Comparison of ENCODE assay signal across 13 mouse cellular contexts in genomic region chr13:105147795-105148418, GRCm38 (mm10).
DNase-seq lines count a peak whose midpoint lies in the region; ATAC-seq and TF ChIP-seq lines count a peak whose summit lies in the region.
"Had no signal": no experiment of that assay in that cellular context is flagged by ENCODE, and none has a peak within 500 bp of the region (broad histone marks: within the 10 kb centered on the region; RNA-seq: fewer than 3 reads in every experiment).

No protein-coding gene starts in this region.

- no peak for ATAC-seq in limb, embryonic 14.5 days (ENCODE audit: low FRiP score, low read depth)
- peak; percentile 69 for ATAC-seq in liver, postnatal 0 days
- ATAC-seq: intestine, embryonic 15.5 days had no signal

- H3K9me3 ChIP-seq in limb, embryonic 14.5 days (ENCODE audit: control insufficient read depth, low read length), result no peaks in the 10 kb centered on the region
- no peaks in the 10 kb centered on the region for H3K9me3 ChIP-seq in limb, embryonic 10.5 days (replicated peaks)
- H3K9me3 ChIP-seq in liver, postnatal 0 days (ENCODE audit: low read length), result no peaks in the 10 kb centered on the region
- H3K9me3 ChIP-seq: forebrain, embryonic 10.5 days; intestine, embryonic 15.5 days had no signal

- TF ChIP-seq POLR2A in limb, embryonic 14.5 days (IDR thresholded peaks at IDR 0.05; ENCODE audit: borderline replicate concordance, extremely low read depth, insufficient read depth, insufficient read length), result no peak

- H3K9ac ChIP-seq in limb, embryonic 14.5 days (ENCODE audit: low read depth, low read length, severe bottlenecking), result no peak overlapping the region
- H3K9ac ChIP-seq in liver, postnatal 0 days (replicated peaks), result no peak overlapping the region
- H3K9ac ChIP-seq: intestine, embryonic 15.5 days had no signal

- no peaks in the 10 kb centered on the region for H3K4me1 ChIP-seq in limb, embryonic 14.5 days (ENCODE audit: control insufficient read depth, insufficient read depth, low read length)
- no peaks in the 10 kb centered on the region for H3K4me1 ChIP-seq in limb, embryonic 10.5 days
- H3K4me1 ChIP-seq in liver, postnatal 0 days (ENCODE audit: insufficient read depth), result no peaks in the 10 kb centered on the region
- H3K4me1 ChIP-seq: forebrain, embryonic 10.5 days; intestine, embryonic 15.5 days had no signal

- peak; percentile 41 for TF ChIP-seq CTCF in liver, postnatal 0 days (IDR thresholded peaks at IDR 0.05; ENCODE audit: low read depth)

- H3K36me3 ChIP-seq in limb, embryonic 14.5 days (ENCODE audit: control insufficient read depth, insufficient read depth, low read length), result no peaks in the 10 kb centered on the region
- no peaks in the 10 kb centered on the region for H3K36me3 ChIP-seq in limb, embryonic 10.5 days
- H3K36me3 ChIP-seq in liver, postnatal 0 days (replicated peaks; ENCODE audit: insufficient read depth, low read length), result no peaks in the 10 kb centered on the region
- H3K36me3 ChIP-seq: forebrain, embryonic 10.5 days; intestine, embryonic 15.5 days had no signal

- no peaks in the 10 kb centered on the region for H3K27me3 ChIP-seq in limb, embryonic 14.5 days (ENCODE audit: control insufficient read depth, insufficient read depth, low read length)
- H3K27me3 ChIP-seq in limb, embryonic 10.5 days (ENCODE audit: low read depth, poor library complexity, severe bottlenecking), result no peaks in the 10 kb centered on the region
- no peaks in the 10 kb centered on the region for H3K27me3 ChIP-seq in liver, postnatal 0 days (ENCODE audit: insufficient read depth, low read length)
- H3K27me3 ChIP-seq: intestine, embryonic 15.5 days had no signal

- DNase-seq in cerebellum, postnatal 10 days, result peak; percentile 40 to 42
- no peak for DNase-seq in cerebellum, adult 11-12 months
- peak; percentile 9 for DNase-seq in limb, embryonic 14.5 days (ENCODE audit: low spot score)
- no peak for DNase-seq in limb, embryonic 10.5 days (ENCODE audit: low spot score)
- DNase-seq in forelimb bud, embryonic 11.5 days (ENCODE audit: low read depth, low spot score), result peak; percentile 23
- DNase-seq in liver, postnatal 0 days, result no peak
- no peak for DNase-seq in ovary, postnatal 36 days (ENCODE audit: low spot score)
- no peak for DNase-seq in frontal cortex, adult 2 months (ENCODE audit: extremely low spot score in 1 of 2, low spot score in 1 of 2)
- DNase-seq: adrenal gland, adult 2 months; cerebellum, adult 8-10 months; lung, postnatal 36 days had no signal

- no peak overlapping the region for H3K4me3 ChIP-seq in limb, embryonic 14.5 days (replicated peaks; ENCODE audit: low read length)
- no peak overlapping the region for H3K4me3 ChIP-seq in limb, embryonic 10.5 days
- no peak overlapping the region for H3K4me3 ChIP-seq in liver, postnatal 0 days (ENCODE audit: low read depth, low read length)
- H3K4me3 ChIP-seq: forebrain, embryonic 10.5 days; intestine, embryonic 15.5 days had no signal

- WGBS in limb, embryonic 14.5 days, result 53% methylated on average over 4 of the region's 4 CpGs
- 68% methylated on average over 4 of the region's 4 CpGs for WGBS in limb, embryonic 10.5 days
- WGBS in liver, postnatal 0 days (ENCODE audit: insufficient replicate concordance), result 38% methylated on average over 4 of the region's 4 CpGs

- no peak overlapping the region for H3K27ac ChIP-seq in limb, embryonic 14.5 days (replicated peaks; ENCODE audit: low read depth, low read length)
- no peak overlapping the region for H3K27ac ChIP-seq in limb, embryonic 10.5 days
- no peak overlapping the region for H3K27ac ChIP-seq in liver, postnatal 0 days (ENCODE audit: low read depth)
- H3K27ac ChIP-seq: forebrain, embryonic 10.5 days; intestine, embryonic 15.5 days had no signal

- no peak for TF ChIP-seq EP300 in liver, postnatal 0 days (IDR thresholded peaks at IDR 0.05; ENCODE audit: low read depth)

- no peak overlapping the region for H3K4me2 ChIP-seq in limb, embryonic 14.5 days (replicated peaks; ENCODE audit: low read depth, low read length, severe bottlenecking)
- H3K4me2 ChIP-seq in liver, postnatal 0 days (ENCODE audit: low read depth, low read length), result no peak overlapping the region
- H3K4me2 ChIP-seq: intestine, embryonic 15.5 days had no signal

Comparison
In these comparisons a context has a peak if more than half of its experiments do, and no peak if none do; other contexts are left out.
1. DNase-seq: peak in cerebellum, postnatal 10 days (2 of 2), limb, embryonic 14.5 days (single experiment) and forelimb bud, embryonic 11.5 days (single experiment); none in cerebellum, adult 11-12 months (single experiment), limb, embryonic 10.5 days (single experiment), liver, postnatal 0 days (single experiment), ovary, postnatal 36 days (single experiment) and frontal cortex, adult 2 months (0 of 2).